In genomic region chr10:37812405-37812851, GRCm38 (mm10) we compare ENCODE assay signal across 8 mouse cellular contexts.
A peak's percentile ranks its signal among the peaks of the same experiment; 100 is the strongest.
DNase-seq lines count a peak whose midpoint lies in the region; ATAC-seq and TF ChIP-seq lines count a peak whose summit lies in the region.

No protein-coding gene starts in this region.

- H3K4me2 ChIP-seq in embryonic facial prominence, embryonic 14.5 days (ENCODE audit: low read depth, low read length) = no peak overlapping the region
- H3K4me2 ChIP-seq in heart, embryonic 16.5 days (ENCODE audit: low read depth, low read length) = no peak overlapping the region

- no peaks in the 10 kb centered on the region for H3K4me1 ChIP-seq in embryonic facial prominence, embryonic 14.5 days (ENCODE audit: control insufficient read depth, insufficient read depth, low read length)
- no peaks in the 10 kb centered on the region for H3K4me1 ChIP-seq in embryonic facial prominence, embryonic 10.5 days
- H3K4me1 ChIP-seq in heart, embryonic 16.5 days (ENCODE audit: control insufficient read depth, insufficient read depth, low read length) = peaks cover 5% of the 10 kb centered on the region; the same call in 1 of the 2 replicates
- peaks cover 7% of the 10 kb centered on the region for H3K4me1 ChIP-seq in midbrain, embryonic 10.5 days

- H3K4me3 ChIP-seq in embryonic facial prominence, embryonic 14.5 days (ENCODE audit: low read depth, low read length) = no peak overlapping the region
- no peak overlapping the region for H3K4me3 ChIP-seq in embryonic facial prominence, embryonic 10.5 days
- no peak overlapping the region for H3K4me3 ChIP-seq in heart, embryonic 16.5 days (ENCODE audit: low read length)
- H3K4me3 ChIP-seq in layer of hippocampus, adult 2 months = no peak overlapping the region
- no peak overlapping the region for H3K4me3 ChIP-seq in midbrain, embryonic 10.5 days

- H3K36me3 ChIP-seq in embryonic facial prominence, embryonic 14.5 days (ENCODE audit: control insufficient read depth, insufficient read depth, low read length) = no peaks in the 10 kb centered on the region
- no peaks in the 10 kb centered on the region for H3K36me3 ChIP-seq in embryonic facial prominence, embryonic 10.5 days (replicated peaks)
- H3K36me3 ChIP-seq in heart, embryonic 16.5 days (ENCODE audit: control insufficient read depth, insufficient read depth) = no peaks in the 10 kb centered on the region
- no peaks in the 10 kb centered on the region for H3K36me3 ChIP-seq in midbrain, embryonic 10.5 days

- ATAC-seq in embryonic facial prominence, embryonic 14.5 days (ENCODE audit: low read depth) = peak; percentile 22; the same call in 1 of the 2 replicates
- ATAC-seq in heart, embryonic 16.5 days (replicated peaks; ENCODE audit: extremely low read depth, insufficient read depth, low FRiP score) = peak; percentile 41; the same call in 1 of the 2 replicates
- ATAC-seq in megakaryocyte-erythroid progenitor cell, adult 5-6 weeks (replicated peaks; ENCODE audit: low FRiP score, low TSS enrichment, poor library complexity, severe bottlenecking) = no peak

- H3K9ac ChIP-seq in embryonic facial prominence, embryonic 14.5 days (ENCODE audit: low read depth, low read length) = no peak overlapping the region
- H3K9ac ChIP-seq in heart, embryonic 16.5 days (ENCODE audit: low read length) = no peak overlapping the region

- TF ChIP-seq CTCF in layer of hippocampus, adult 2 months (conservative IDR thresholded peaks at IDR 0.05) = no peak

- H3K9me3 ChIP-seq in embryonic facial prominence, embryonic 14.5 days (ENCODE audit: control insufficient read depth, low read length) = no peaks in the 10 kb centered on the region
- H3K9me3 ChIP-seq in embryonic facial prominence, embryonic 10.5 days = no peaks in the 10 kb centered on the region
- H3K9me3 ChIP-seq in heart, embryonic 16.5 days (replicated peaks; ENCODE audit: control insufficient read depth, low read length) = no peaks in the 10 kb centered on the region
- H3K9me3 ChIP-seq in midbrain, embryonic 10.5 days (replicated peaks) = no peaks in the 10 kb centered on the region

- DNase-seq in embryonic facial prominence, embryonic 14.5 days (ENCODE audit: low spot score) = peak; percentile 59
- DNase-seq in embryonic facial prominence, embryonic 10.5 days (ENCODE audit: low spot score) = no peak
- DNase-seq in cerebellum, adult 11-12 months = peak; percentile 26
- DNase-seq in layer of hippocampus, adult 2 months (ENCODE audit: low spot score in 2 of 2) = peak; percentile 42 to 71
- no peak for DNase-seq in midbrain, embryonic 10.5 days (ENCODE audit: low spot score)
- no peak for DNase-seq in urinary bladder, postnatal 14 days (ENCODE audit: low spot score)

- WGBS in embryonic facial prominence, embryonic 14.5 days = 31% methylated on average over 3 of the region's 3 CpGs
- WGBS in embryonic facial prominence, embryonic 10.5 days = 48% methylated on average over 3 of the region's 3 CpGs
- 12% methylated on average over 3 of the region's 3 CpGs for WGBS in heart, embryonic 16.5 days
- WGBS in midbrain, embryonic 10.5 days = 80% methylated on average over 3 of the region's 3 CpGs

- no peak overlapping the region for H3K27ac ChIP-seq in embryonic facial prominence, embryonic 14.5 days (replicated peaks; ENCODE audit: low read depth, low read length)
- no peak overlapping the region for H3K27ac ChIP-seq in embryonic facial prominence, embryonic 10.5 days (replicated peaks)
- H3K27ac ChIP-seq in heart, embryonic 16.5 days (ENCODE audit: low read length) = no peak overlapping the region
- 0 out of 2 replicates have a peak overlapping the region, but pooled peaks have one; percentile 40 for H3K27ac ChIP-seq in layer of hippocampus, adult 2 months
- peak overlapping the region; percentile 42; the same call in 1 of the 2 replicates for H3K27ac ChIP-seq in midbrain, embryonic 10.5 days (replicated peaks)

- no peaks in the 10 kb centered on the region for H3K27me3 ChIP-seq in embryonic facial prominence, embryonic 14.5 days (replicated peaks; ENCODE audit: control insufficient read depth, insufficient read depth, low read length)
- H3K27me3 ChIP-seq in embryonic facial prominence, embryonic 10.5 days (replicated peaks; ENCODE audit: low read depth, poor library complexity, severe bottlenecking) = no peaks in the 10 kb centered on the region
- no peaks in the 10 kb centered on the region for H3K27me3 ChIP-seq in heart, embryonic 16.5 days (ENCODE audit: control insufficient read depth, insufficient read depth, low read length)
- H3K27me3 ChIP-seq in midbrain, embryonic 10.5 days (ENCODE audit: low read depth, poor library complexity, severe bottlenecking) = no peaks in the 10 kb centered on the region

Comparison
In these comparisons a context has a peak if more than half of its experiments do, and no peak if none do; other contexts are left out.
1. DNase-seq: peak in embryonic facial prominence, embryonic 14.5 days (single experiment), cerebellum, adult 11-12 months (single experiment) and layer of hippocampus, adult 2 months (2 of 2); none in embryonic facial prominence, embryonic 10.5 days (single experiment), midbrain, embryonic 10.5 days (single experiment) and urinary bladder, postnatal 14 days (single experiment).
2. H3K27ac ChIP-seq: peak in layer of hippocampus, adult 2 months (single experiment) and midbrain, embryonic 10.5 days (single experiment); none in embryonic facial prominence, embryonic 14.5 days (single experiment), embryonic facial prominence, embryonic 10.5 days (single experiment) and heart, embryonic 16.5 days (single experiment).